Mouse (Mus musculus) liver (tissue): ENCODE measurements around the gene Slc7a11.

Experiments used
- DNase-seq: peaks from one replicate; pipeline ENCODE4 v3.0.0-alpha.2; 2020; ENCODE audit warnings: mixed read lengths

Slc7a11 gene

GRCm38 (mm10) chr3:50388786-50389185, 54.6 kb downstream of the Slc7a11 start:
- no peak for DNase-seq

DNA sequence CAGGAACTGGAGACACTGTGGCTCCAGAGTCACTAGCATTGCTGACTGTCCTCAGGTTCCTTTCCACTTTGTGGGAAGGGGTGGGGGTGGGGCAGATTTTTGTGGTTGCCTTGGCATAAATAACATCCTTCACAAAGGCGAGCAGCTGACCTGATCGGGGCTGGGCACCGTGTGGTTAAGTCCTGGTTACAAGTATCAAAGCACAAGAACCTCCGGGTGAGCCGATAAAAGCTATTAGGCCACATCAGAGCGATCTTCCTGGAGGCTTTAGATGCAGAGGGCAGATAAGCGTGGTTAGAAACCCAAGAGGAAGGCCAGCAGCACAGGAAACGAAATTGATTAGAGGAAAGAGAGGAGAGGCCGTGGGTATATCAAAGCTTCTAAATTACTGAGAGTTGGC, 55.1 kb downstream of the Slc7a11 start:
- no peak for DNase-seq

DNA sequence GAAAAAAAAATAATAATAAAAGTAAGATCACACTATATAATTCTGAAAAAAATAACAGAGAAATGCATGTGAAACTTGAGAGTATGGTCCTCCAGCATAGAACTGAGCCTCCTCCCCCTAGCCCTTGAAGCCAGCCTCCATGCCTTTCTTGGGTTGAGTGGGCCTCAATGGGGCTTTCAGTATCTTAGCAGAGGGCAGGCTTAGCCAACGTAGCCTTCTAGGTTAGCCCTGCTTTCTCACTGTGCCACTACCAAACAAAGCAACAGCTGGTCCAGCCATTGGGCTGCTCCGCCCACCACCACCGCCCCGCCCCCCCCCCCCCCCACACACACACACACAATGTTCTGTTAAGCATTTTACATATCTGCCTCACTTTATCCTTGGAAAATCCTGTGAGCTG, 56.1 kb downstream of the Slc7a11 start:
- no peak for DNase-seq

GRCm38 (mm10) chr3:50386561-50387221, 56.7 kb downstream of the Slc7a11 start:
- DNase-seq, result no peak

DNA sequence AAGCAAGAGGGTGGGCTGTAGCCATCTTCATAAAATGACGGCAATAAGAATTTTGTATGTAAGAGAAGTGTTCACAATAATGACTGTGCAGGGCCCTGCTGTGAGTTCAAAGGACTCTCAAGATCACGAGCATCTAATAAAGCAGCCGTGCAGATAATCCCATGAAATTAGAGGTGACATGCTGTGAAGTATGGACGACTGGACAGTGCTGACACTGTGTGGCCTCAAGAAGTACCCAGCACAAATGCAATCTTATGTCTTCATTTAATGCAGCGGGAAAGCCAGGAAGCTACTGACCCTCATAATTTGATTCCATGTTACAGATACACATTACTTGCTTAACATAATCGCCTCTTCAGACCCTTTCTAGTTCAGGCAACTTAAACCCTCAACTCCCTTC, 57.3 kb downstream of the Slc7a11 start:
- no peak for DNase-seq

DNA sequence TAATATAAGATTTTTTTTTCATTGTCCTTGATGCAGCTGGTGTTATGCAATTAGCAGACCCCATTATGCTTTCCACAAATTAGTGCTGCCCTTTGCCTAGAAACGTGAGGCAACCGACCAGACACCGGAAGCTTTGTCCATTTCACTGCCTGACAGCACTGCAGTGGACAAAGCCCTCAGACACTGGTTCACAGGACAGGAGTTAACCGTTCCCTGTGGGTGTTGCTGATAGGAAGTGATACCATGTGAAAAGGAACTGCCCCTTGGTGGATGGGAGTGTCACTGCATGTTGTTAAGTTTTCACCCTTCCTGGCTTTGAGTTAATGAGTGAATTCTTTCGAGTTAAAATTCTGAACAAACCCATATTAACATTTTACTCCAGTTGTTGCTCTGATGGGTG, 60.7 kb downstream of the Slc7a11 start:
- DNase-seq, result no peak

DNA sequence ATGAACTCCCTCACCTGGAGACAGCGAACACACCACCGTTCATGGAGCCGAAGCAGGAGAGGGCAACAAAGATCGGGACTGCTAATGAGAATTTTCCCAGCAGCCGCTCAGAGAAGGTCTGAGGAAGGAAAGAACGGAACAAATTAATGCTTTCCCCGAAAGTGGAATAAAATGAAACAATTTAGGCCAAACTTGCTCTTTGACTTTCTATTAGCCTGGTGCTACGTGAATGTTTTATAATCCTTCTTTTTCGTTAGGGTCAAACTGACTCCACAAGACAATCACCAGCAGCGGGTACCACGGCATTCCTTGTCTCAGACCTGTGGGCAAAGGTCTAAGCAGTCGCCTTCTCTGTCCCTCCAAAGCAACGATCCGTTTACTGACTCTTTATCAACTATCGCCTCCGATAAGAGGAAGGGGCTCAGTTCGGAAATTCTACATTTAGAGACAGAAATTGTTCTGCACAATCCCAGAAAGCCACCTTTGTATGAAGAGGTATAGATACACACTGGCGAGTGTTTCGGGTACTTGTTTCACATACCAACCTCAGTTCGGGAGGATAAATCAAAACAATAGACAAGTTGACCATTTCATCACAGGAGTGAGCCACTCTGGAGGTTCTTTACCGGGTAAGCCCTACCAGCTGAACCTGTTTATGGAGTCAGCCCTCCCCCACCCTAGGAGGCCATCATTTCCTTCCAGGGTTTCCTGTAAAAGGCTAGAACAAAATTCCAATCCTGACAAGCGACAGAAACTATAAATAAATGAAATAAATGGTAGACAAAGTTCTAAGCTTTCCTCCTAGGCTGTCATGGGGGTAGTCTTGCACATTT, 61.3 kb downstream of the Slc7a11 start:
- no peak for DNase-seq

DNA sequence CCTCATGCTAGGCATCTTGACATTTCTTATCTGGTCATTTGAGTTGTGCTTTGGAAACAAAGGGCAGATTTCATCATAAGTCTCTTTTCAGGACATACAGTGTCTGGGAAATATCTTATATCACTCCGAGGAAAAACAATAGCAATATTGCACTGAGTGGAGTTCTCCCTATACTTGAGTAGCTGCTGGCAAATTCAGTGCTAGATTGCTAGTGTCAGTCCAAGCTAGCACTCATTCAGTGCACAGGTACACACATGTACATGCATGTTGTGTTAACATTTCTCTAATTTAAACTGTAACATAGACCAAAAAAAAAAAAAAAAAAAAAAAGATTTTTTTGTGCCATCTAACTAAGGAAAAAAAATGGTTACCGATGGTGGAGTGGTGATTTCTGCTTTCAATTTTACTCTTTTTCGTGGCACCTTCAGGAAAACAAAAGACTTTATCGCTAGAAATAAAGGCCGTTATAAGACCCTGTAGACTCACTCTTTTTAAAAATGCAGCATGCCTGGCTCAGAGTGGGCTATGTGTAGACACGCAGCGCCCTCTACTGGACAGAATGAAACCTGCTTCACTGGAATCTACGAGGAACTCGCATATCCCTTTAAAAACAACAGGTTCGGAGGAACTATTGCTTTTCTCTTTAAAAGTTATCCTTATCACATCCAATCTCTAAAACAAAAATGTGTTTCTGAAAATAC, 62.1 kb downstream of the Slc7a11 start:
- DNase-seq, result peak; percentile 70

- DNase-seq, result no peak
Observed at GRCm38 (mm10) chr3:50379942-50380341, 63.5 kb downstream of the Slc7a11 start.

GRCm38 (mm10) chr3:50375477-50375876, 67.9 kb downstream of the Slc7a11 start:
- DNase-seq, result no peak

DNA sequence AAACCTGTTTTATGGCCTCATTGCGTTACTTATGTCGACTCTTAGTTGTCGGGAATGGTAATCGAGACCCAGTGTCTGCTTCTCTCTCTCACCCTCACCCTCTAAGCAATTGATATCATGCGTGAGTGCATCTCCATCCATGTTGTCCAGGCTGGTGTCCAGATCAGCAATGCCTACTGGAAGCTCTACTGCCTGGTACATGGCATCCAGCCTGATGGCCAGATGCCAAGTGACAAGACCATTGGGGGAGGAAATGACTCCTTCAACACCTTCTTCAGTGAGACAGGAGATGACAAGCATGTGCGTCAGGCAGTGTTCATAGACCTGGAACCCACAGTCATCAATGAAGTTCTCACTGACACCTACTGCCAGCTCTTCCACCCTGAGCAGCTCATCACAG, 73.6 kb downstream of the Slc7a11 start:
- DNase-seq, result no peak

GRCm38 (mm10) chr3:50367175-50367574, 76.2 kb downstream of the Slc7a11 start:
- DNase-seq, result no peak

DNA sequence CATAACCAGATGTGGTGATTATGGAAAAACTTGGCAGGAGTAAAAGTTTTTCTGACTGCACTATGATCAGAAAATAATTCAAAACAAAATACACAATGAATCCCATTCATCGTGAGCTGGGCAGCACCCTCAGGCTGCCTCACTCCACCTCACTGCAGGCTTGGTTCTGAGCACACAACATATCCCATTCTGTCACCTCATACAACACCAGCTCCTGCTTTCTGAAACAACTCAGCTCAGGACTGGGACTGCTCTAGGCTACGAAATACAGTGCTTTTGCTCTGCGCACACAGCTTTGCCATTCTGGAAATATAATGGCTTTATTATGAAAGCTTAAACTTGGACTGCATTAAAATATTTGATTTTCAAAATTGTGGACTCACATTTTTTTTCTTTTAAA, 79.8 kb downstream of the Slc7a11 start:
- DNase-seq, result no peak

- no peak for DNase-seq
Observed at GRCm38 (mm10) chr3:50347081-50347480, 96.3 kb downstream of the Slc7a11 start.

DNA sequence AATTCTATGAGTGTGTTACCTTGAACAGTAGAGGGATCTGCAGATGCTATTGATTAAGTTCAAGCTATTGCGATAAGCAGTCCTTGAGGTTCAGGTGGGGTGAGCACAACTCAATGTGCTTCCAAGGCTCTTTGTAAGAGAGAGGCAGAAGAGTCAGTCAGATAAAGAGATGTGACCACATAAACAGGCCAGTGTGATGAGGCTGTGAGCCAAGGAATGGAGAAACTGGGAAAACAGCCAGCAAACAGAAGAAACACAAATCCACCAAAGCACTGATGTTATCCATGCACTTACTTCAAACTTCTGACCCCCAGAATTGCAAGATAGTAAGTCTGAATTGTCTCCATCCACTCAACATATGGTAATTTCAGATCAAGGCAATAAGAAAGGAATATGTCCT, 99.0 kb downstream of the Slc7a11 start:
- DNase-seq, result no peak

GRCm38 (mm10) chr3:50324524-50324923, 118.9 kb downstream of the Slc7a11 start:
- no peak for DNase-seq

DNA sequence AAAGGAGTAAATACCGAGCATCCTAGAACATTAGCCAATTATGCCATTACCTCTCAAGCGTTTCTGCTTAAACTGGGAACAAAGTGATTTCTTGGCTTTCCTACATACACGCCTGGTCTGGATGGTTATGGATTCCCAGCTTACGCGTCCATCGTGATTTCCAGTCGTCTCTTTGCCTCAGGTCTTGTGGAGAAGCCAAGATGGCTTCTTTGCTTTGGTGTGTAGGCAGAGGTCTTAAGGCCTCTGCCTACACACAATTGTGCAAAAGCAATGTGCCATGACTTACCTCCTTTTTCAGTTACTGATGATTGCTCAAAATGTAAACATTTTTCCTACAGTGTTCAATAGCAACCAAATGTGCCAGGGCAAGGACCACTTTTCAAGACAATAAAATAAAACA, 119.5 kb downstream of the Slc7a11 start:
- no peak for DNase-seq

- no peak for DNase-seq
Observed at GRCm38 (mm10) chr3:50320862-50321261, 122.6 kb downstream of the Slc7a11 start.

GRCm38 (mm10) chr3:50318074-50318473, 125.3 kb downstream of the Slc7a11 start:
- no peak for DNase-seq

GRCm38 (mm10) chr3:50313816-50314215, 129.6 kb downstream of the Slc7a11 start:
- no peak for DNase-seq

- DNase-seq, result no peak
Observed at GRCm38 (mm10) chr3:50307339-50308327, 135.8 kb downstream of the Slc7a11 start.

DNA sequence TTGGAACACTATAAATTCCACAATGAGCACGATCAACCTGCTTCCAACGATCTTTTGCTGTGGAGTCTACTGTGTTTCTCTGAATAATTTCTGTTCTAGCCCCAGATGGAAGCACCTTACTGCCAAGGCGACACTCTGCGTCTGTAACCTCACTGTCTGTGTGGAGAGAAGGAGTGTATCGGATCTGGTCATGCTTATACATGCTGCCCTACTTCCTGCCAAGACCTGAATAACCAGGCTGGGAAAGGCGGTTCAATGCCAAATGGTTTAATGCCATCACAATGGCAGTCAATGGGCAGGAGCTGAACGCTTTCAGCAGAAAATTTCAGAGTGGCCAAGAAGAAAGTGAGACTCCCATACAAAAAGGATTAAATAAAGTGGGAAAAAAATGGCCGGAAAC, 137.1 kb downstream of the Slc7a11 start:
- no peak for DNase-seq

- DNase-seq, result no peak
Observed at GRCm38 (mm10) chr3:50304137-50304536, 139.3 kb downstream of the Slc7a11 start.
